Mouse (Mus musculus): ENCODE measurements around the gene Lcn9.

The Lcn9 gene

GRCm38 (mm10) chr2:25850330-25850729 lies 27.4 kb downstream of the Lcn9 start:
- peak; percentile 49 for DNase-seq (ENCODE audit: low read depth)

GRCm38 (mm10) chr2:25852626-25853025 lies 29.7 kb downstream of the Lcn9 start:
- peak; percentile 24 for DNase-seq (ENCODE audit: low read depth)

GRCm38 (mm10) chr2:25853998-25854397 lies 31.0 kb downstream of the Lcn9 start:
- DNase-seq (ENCODE audit: low read depth), result no peak

GRCm38 (mm10) chr2:25859891-25860290 lies 36.9 kb downstream of the Lcn9 start:
- DNase-seq (ENCODE audit: low read depth), result no peak

GRCm38 (mm10) chr2:25862038-25862437 lies 39.1 kb downstream of the Lcn9 start:
- no peak for DNase-seq (ENCODE audit: low read depth)

GRCm38 (mm10) chr2:25862696-25863270 lies 39.8 kb downstream of the Lcn9 start:
- DNase-seq (ENCODE audit: low read depth), result no peak

GRCm38 (mm10) chr2:25863337-25864131 lies 40.6 kb downstream of the Lcn9 start, which contains the start of gene Kcnt1:
TSS of gene Kcnt1 (plus strand) at chr2:25863734.
- peak; percentile 47 for DNase-seq (ENCODE audit: low read depth)

- DNase-seq (ENCODE audit: low read depth), result peak; percentile 7
These were observed 41.3 kb downstream of the Lcn9 start for GRCm38 (mm10) chr2:25864230-25864629.

- peak; percentile 79 for DNase-seq (ENCODE audit: low read depth)
These were observed 42.5 kb downstream of the Lcn9 start for GRCm38 (mm10) chr2:25865412-25865811.

GRCm38 (mm10) chr2:25866656-25867055 lies 43.7 kb downstream of the Lcn9 start:
- peak; percentile 12 for DNase-seq (ENCODE audit: low read depth)

All from NIH3T3 (cell line).